Mouse (Mus musculus) spleen, adult 12 weeks (tissue): ENCODE measurements around the gene Nrm.
"Not testable (repeated sequence)": the region's sequence is repeated elsewhere in the genome, so short reads cannot be mapped to it uniquely, and the experiment has no call there.

Source experiments
- DNase-seq: peaks from one replicate; pipeline ENCODE4 v3.0.0; 2022; ENCODE audit warnings: low spot score

Nrm gene

GRCm38 (mm10) chr17:35834696-35835422, 26.3 kb upstream of the Nrm start:
- no peak for DNase-seq

GRCm38 (mm10) chr17:35835424-35836140, 25.5 kb upstream of the Nrm start:
- DNase-seq = no peak

DNA sequence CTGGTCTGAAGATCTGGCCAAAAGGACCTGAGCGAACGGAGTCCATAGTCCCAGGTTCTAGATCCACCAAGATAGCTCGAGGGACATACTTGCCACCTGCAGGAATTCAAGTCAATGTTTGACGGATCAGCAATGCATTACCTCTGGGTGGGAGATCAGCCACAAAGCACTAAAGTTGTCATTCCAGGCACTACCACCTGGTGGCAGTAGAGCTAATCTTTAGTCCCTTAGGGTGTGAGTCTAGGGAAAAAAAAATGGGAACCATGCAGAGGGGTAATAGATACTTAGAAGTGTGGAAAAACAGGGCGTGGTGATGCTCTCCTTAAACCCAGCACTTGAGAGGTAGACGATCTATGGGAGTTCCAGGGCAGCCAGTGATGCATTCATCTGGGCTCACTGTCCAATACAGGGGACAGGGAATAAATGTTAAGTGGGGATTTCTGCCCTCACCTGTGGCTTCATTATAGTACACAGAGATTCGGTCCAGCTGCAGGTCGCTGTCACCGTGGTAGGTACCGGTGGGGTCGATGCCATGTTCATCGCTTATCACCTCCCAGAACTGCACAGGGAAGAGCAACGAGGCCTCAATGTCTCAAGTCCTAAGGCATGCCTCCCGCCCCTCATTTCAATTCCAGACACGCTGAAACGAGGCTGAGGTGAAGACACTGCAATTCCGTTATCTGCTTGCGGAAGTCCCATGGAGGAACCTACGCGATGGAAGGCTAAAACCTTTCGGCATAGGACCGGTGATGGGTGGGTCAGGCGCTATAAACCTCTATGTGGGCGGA, 24.7 kb upstream of the Nrm start:
- peak; percentile 71 for DNase-seq

- peak; percentile 72 for DNase-seq
Measured at GRCm38 (mm10) chr17:35836991-35837422, 24.1 kb upstream of the Nrm start.

DNA sequence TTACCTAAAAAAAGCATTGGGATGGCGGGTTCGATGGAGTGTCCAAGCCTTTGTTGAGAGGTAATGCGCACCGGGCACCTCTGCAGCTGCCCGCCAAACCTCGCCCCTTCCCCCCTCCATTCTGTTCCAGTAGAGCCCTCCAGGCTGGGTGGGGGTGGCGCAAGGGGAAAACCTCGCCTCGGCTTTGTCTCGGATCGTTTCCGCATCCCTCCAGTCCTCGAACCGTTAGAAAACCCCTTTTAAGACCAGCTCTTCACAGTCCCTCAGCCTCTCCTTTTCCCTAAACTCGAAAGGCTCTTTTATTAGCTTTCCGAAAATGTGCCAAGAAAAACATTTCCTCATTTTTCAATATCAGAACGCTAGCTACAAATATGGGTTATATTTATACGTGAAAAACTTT, 23.6 kb upstream of the Nrm start:
- no peak for DNase-seq

- peak; percentile 87 for DNase-seq
Measured at GRCm38 (mm10) chr17:35838122-35838544, 23.0 kb upstream of the Nrm start, which contains the start of gene Tubb5. Gene Tubb5 (minus strand): TSS chr17:35838306.

DNA sequence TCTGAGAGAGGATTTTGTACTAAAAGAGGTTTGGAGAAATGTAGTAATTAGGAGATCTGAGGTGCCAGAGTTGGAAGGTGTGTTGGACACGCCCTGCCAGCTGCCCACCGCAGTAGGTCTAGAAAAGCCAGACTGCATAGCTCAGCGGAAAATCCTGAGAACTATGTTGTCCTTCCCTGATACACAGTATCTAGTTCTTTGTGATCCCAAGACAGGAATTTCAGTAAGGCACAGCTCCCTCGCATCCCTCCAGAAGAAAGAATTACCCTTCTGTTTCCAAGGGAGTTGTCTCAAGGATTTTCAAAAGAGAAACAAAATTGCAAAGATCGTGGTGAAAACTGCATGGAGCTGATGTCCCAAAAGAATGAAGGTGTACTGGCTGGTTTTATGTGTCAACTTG, 22.5 kb upstream of the Nrm start:
- DNase-seq = no peak

- not testable (repeated sequence) for DNase-seq
Measured at GRCm38 (mm10) chr17:35839002-35839401, 22.1 kb upstream of the Nrm start.

- DNase-seq = no peak
Measured at GRCm38 (mm10) chr17:35840561-35840960, 20.6 kb upstream of the Nrm start.

- peak; percentile 98 for DNase-seq
Measured at GRCm38 (mm10) chr17:35841076-35841950, 19.8 kb upstream of the Nrm start, which contains the start of gene Mdc1. Gene Mdc1 (plus strand): TSS chr17:35841515.

DNA sequence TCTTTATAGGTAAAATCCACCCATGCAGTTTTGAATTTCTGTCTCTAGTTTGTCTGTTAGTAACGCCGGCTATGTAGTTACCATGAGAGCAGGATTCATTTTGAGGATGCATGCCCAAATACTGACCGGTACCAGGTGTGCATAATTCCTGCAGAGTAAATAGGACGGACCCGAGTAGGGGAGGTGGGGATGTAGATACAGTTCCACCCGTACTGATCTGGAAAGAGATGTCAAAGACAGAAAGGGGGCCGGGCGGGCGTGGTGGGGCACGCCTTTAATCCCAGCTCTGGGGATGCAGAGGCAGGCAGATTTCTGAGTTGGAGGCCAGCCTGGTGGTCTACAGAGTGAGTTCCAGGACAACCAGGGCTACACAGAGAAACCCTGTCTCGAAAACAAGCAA, 19.1 kb upstream of the Nrm start:
- no peak for DNase-seq

DNA sequence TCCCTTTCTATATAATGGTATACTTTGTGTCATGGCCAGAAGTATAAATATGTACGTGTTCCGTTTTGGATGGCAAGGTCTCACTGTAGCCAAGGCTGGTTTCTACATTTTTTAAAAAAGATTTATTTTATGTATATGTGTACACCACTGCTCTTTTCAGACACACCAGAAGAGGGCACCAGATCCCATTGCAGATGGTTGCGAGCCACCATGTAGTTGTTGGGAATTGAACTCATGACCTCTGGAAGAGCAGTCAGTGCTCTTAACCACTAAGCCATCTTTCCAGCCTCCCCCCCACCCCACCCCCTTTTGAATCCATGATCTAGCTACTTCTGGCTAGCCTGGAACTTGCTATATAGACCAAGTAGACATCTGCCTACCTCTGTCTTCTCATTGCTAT, 17.6 kb upstream of the Nrm start:
- no peak for DNase-seq

GRCm38 (mm10) chr17:35848112-35848511, 13.0 kb upstream of the Nrm start:
- DNase-seq = no peak

GRCm38 (mm10) chr17:35850974-35851373, 10.1 kb upstream of the Nrm start:
- no peak for DNase-seq

GRCm38 (mm10) chr17:35859371-35859770, 1.7 kb upstream of the Nrm start:
- no peak for DNase-seq

DNA sequence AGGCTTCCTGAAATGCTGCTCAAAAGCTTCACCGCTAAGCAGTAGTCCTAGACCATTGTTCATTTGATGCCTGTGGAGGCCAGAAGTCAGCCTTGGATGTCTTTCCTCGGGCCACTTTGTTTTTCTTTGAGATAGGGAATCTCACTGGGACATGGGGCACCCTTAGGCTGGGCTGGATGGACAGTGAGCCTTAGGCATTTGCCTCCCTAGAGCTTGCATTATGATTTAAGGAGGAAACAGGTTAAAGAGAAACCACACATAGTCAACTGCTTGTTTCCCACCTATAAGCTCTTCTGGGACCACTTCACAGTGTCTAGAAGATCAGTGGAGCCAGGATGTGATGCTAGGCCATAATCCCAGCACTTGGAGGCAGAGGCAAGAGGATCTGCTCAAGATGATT, 1.3 kb upstream of the Nrm start:
- no peak for DNase-seq

- DNase-seq = no peak
Measured at GRCm38 (mm10) chr17:35860831-35861197, 304 bp upstream of the Nrm start.

DNA sequence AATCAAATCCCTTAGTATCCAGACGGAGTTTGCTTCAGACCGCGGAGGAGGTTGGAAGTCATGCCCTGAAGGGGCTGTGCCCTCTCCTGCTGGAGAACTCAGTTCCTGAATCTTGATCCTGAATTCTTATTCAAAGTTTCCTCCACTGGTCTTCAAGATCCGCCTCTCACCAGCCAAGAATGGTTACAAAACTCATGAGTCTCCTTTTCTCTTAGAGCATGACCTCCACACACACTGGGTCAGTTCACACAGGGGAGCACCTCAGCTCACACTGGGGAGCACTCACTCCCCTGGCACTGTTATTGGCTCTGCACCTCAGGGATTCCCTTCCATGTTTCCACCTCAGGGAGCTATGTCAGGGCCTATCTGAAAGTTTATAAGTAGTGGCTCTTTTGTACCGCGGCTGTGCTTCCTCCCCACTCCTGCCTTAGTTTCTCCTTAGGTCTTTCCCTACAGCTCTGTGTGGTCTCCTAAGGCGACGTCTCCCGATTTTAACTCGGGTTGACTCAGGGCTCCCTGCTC, 3.8 kb downstream of the Nrm start:
- DNase-seq = no peak

GRCm38 (mm10) chr17:35865481-35866280, 4.6 kb downstream of the Nrm start, which contains the start of gene Ppp1r18:
Gene Ppp1r18 (plus strand): TSS chr17:35865593.
- no peak for DNase-seq

DNA sequence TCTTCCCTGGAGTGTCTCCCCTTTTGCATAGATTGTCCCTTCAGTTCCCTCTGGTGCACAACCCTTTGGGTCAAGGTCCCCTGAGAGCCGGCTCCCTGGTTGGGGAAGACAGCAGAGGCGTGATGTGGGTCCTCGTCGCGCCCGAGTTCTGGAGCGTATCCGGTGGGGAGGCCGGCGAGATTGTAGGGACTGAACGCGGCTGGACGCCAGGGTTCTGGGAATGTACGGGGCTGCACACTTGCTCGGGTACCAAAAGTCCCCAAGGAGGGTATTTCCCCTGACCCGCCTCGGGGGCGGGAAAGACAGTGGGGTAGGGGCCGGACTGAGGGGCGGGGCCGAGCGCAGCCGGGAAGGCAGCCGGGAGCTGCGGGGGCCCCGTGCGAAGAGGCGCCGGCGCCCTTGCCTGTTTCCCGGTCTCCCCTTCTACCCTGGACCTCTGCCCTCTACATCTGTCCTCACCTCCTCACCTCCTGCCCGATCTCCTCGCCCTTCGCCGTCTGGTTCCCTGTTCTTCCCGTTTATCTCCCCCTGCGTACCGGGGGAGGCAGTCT, 5.2 kb downstream of the Nrm start:
- DNase-seq = no peak
